Comparison of ENCODE assay signal across 18 mouse cellular contexts in the genomic region with DNA sequence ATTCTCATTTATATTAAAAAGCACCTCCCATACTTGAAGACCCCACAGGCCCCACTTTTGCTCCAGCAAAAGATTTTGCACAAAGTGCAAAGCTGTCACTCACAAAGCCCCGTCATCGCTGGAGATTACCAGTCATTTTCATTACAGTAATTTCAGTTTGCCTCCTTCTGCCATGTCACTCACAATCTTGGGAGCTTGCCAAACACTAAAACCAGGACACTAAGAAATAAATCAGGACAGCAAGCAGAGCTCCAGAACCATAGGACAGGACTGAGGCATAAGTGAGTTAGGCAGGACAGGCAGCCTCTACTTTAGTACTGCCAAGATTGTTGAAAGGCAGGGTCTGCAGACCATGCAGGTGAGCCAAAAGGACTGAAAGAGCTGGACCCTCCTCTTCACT.
DNase-seq lines count a peak whose midpoint lies in the region; ATAC-seq lines count a peak whose summit lies in the region.
"Had no signal": no experiment of that assay in that cellular context is flagged by ENCODE, and none has a peak within 500 bp of the region (broad histone marks: within the 10 kb centered on the region; RNA-seq: fewer than 3 reads in every experiment).

No protein-coding gene starts in this region.

- H3K4me2 ChIP-seq in forebrain, embryonic 13.5 days, result no peak overlapping the region
- H3K4me2 ChIP-seq in forebrain, embryonic 16.5 days (ENCODE audit: low read length), result no peak overlapping the region
- H3K4me2 ChIP-seq: embryonic facial prominence, embryonic 12.5 days; heart, embryonic 11.5 days; limb, embryonic 15.5 days had no signal

- no peaks in the 10 kb centered on the region for H3K36me3 ChIP-seq in forebrain, embryonic 13.5 days (ENCODE audit: poor library complexity, severe bottlenecking)
- no peaks in the 10 kb centered on the region for H3K36me3 ChIP-seq in forebrain, embryonic 10.5 days (replicated peaks)
- no peaks in the 10 kb centered on the region for H3K36me3 ChIP-seq in forebrain, embryonic 16.5 days (ENCODE audit: control insufficient read depth, insufficient read depth)
- H3K36me3 ChIP-seq: embryonic facial prominence, embryonic 12.5 days; limb, embryonic 15.5 days had no signal

- no peak for DNase-seq in forebrain, embryonic 10.5 days (ENCODE audit: extremely low spot score, low spot score)
- peak; percentile 3 for DNase-seq in lung, postnatal 10 days
- no peak for DNase-seq in lung, adult 18-20 months
- peak; percentile 71 for DNase-seq in brain, adult 2 months (ENCODE audit: low read depth, low spot score)
- DNase-seq in gastrocnemius, postnatal 4 days (ENCODE audit: low spot score in 2 of 2), result no peak
- no peak for DNase-seq in neural tube, embryonic 10.5 days (ENCODE audit: extremely low spot score, low spot score)
- DNase-seq: gastrocnemius, postnatal 14 days; heart, postnatal 36 days; liver, postnatal 0 days; lung, postnatal 4 days; right cerebral cortex, adult 18-20 months; thymus, postnatal 25 days had no signal

- WGBS in forebrain, embryonic 13.5 days, result 56% methylated on average over 2 of the region's 2 CpGs
- 95% methylated on average over 2 of the region's 2 CpGs for WGBS in forebrain, embryonic 10.5 days
- 26% methylated on average over 2 of the region's 2 CpGs for WGBS in forebrain, embryonic 16.5 days

- no peaks in the 10 kb centered on the region for H3K27me3 ChIP-seq in forebrain, embryonic 13.5 days
- H3K27me3 ChIP-seq in forebrain, embryonic 10.5 days (ENCODE audit: poor library complexity, severe bottlenecking), result no peaks in the 10 kb centered on the region
- no peaks in the 10 kb centered on the region for H3K27me3 ChIP-seq in forebrain, embryonic 16.5 days (replicated peaks; ENCODE audit: control insufficient read depth, insufficient read depth, low read length)
- H3K27me3 ChIP-seq: embryonic facial prominence, embryonic 12.5 days; limb, embryonic 15.5 days had no signal

- no peak overlapping the region for H3K9ac ChIP-seq in forebrain, embryonic 13.5 days
- H3K9ac ChIP-seq in forebrain, embryonic 16.5 days (replicated peaks; ENCODE audit: low read depth, low read length), result no peak overlapping the region
- H3K9ac ChIP-seq: embryonic facial prominence, embryonic 12.5 days; limb, embryonic 15.5 days; liver, postnatal 0 days had no signal

- ATAC-seq in forebrain, embryonic 13.5 days, result 0 out of 2 replicates have a peak, but pooled peaks have one; percentile 33
- peak; percentile 50; the same call in 1 of the 2 replicates for ATAC-seq in forebrain, embryonic 16.5 days
- ATAC-seq: inflammation-experienced regulatory T-cells, adult 6 months; liver, postnatal 0 days had no signal

- no peaks in the 10 kb centered on the region for H3K9me3 ChIP-seq in forebrain, embryonic 13.5 days (replicated peaks)
- H3K9me3 ChIP-seq in forebrain, embryonic 10.5 days, result no peaks in the 10 kb centered on the region
- no peaks in the 10 kb centered on the region for H3K9me3 ChIP-seq in forebrain, embryonic 16.5 days (ENCODE audit: control insufficient read depth, low read length)
- H3K9me3 ChIP-seq: embryonic facial prominence, embryonic 12.5 days; limb, embryonic 15.5 days had no signal

- no peak overlapping the region for H3K27ac ChIP-seq in forebrain, embryonic 13.5 days
- H3K27ac ChIP-seq in forebrain, embryonic 10.5 days, result no peak overlapping the region
- no peak overlapping the region for H3K27ac ChIP-seq in forebrain, embryonic 16.5 days (ENCODE audit: low read length)
- H3K27ac ChIP-seq: embryonic facial prominence, embryonic 12.5 days; limb, embryonic 15.5 days had no signal

- no peak overlapping the region for H3K4me3 ChIP-seq in forebrain, embryonic 13.5 days
- H3K4me3 ChIP-seq in forebrain, embryonic 10.5 days, result no peak overlapping the region
- no peak overlapping the region for H3K4me3 ChIP-seq in forebrain, embryonic 16.5 days (replicated peaks; ENCODE audit: low read length)
- H3K4me3 ChIP-seq: embryonic facial prominence, embryonic 12.5 days; limb, embryonic 15.5 days had no signal

- no peaks in the 10 kb centered on the region for H3K4me1 ChIP-seq in forebrain, embryonic 13.5 days
- no peaks in the 10 kb centered on the region for H3K4me1 ChIP-seq in forebrain, embryonic 10.5 days
- H3K4me1 ChIP-seq in forebrain, embryonic 16.5 days (replicated peaks; ENCODE audit: control insufficient read depth, insufficient read depth, low read length), result no peaks in the 10 kb centered on the region
- H3K4me1 ChIP-seq: embryonic facial prominence, embryonic 12.5 days; limb, embryonic 15.5 days had no signal

Comparison
In these comparisons a context has a peak if more than half of its experiments do, and no peak if none do; other contexts are left out.
1. DNase-seq: peak in lung, postnatal 10 days (single experiment) and brain, adult 2 months (single experiment); none in forebrain, embryonic 10.5 days (single experiment), lung, adult 18-20 months (0 of 2), gastrocnemius, postnatal 4 days (0 of 2) and neural tube, embryonic 10.5 days (single experiment).